Mouse (Mus musculus): ENCODE data around the gene Btn1a1.

- no peak for TF ChIP-seq EP300 (optimal IDR thresholded peaks at IDR 0.05)
- no peak for TF ChIP-seq CTCF (IDR thresholded peaks at IDR 0.05; ENCODE audit: low read depth)
Measured at GRCm38 (mm10) chr13:23437908-23438307, 27.8 kb downstream of the Btn1a1 start.
